Mouse (Mus musculus): ENCODE data around the gene Tsks. TPM values are rescaled to one million over a fixed set of nuclear protein-coding genes. Genes with fewer than 3 reads are reported as not detected.

The Tsks gene
- polyA plus RNA-seq, 1 experiment from 2014 or later = not detected

- WGBS = 1% methylated on average over 40 of the region's 42 CpGs
- no peaks in the 10 kb centered on the region for H3K9me3 ChIP-seq (ENCODE audit: control insufficient read depth, low read length)
- peak within 1 kb of the TSS; percentile 93 for H3K4me3 ChIP-seq (ENCODE audit: low read depth, low read length)
- ATAC-seq (ENCODE audit: insufficient read depth, low FRiP score, low TSS enrichment) (peak; percentile 94), DNase-seq (ENCODE audit: low spot score) (peak; percentile 98)
- peaks cover 8% of the 10 kb centered on the region for H3K4me1 ChIP-seq (ENCODE audit: control insufficient read depth, insufficient read depth, low read length)
- peak within 1 kb of the TSS; percentile 95 for H3K9ac ChIP-seq (ENCODE audit: low read length)
- no peaks in the 10 kb centered on the region for H3K27me3 ChIP-seq (ENCODE audit: control insufficient read depth, insufficient read depth, low read length)
- H3K27ac ChIP-seq (ENCODE audit: low read depth, low read length) = peak within 1 kb of the TSS; percentile 91
- H3K4me2 ChIP-seq (ENCODE audit: low read depth) = peak within 1 kb of the TSS; percentile 59
- peaks cover 11% of the 10 kb centered on the region for H3K36me3 ChIP-seq (ENCODE audit: control insufficient read depth, insufficient read depth, low read length)
Measured at GRCm38 (mm10) chr7:44986192-44986878, 43.3 kb downstream of the Tsks start, which contains the start of gene Prmt1. TSS of gene Prmt1 (minus strand) at chr7:44986568.

GRCm38 (mm10) chr7:44986879-44987718, 44.1 kb downstream of the Tsks start:
- Histone ChIP-seq H3K27me3 (ENCODE audit: control insufficient read depth, insufficient read depth, low read length) (no peaks in the 10 kb centered on the region), H3K4me1 (ENCODE audit: control insufficient read depth, insufficient read depth, low read length) (peaks cover 8% of the 10 kb centered on the region), H3K4me3 (ENCODE audit: low read depth, low read length) (peak overlapping the region; percentile 93), H3K9me3 (ENCODE audit: control insufficient read depth, low read length) (no peaks in the 10 kb centered on the region), H3K36me3 (ENCODE audit: control insufficient read depth, insufficient read depth, low read length) (peaks cover 6% of the 10 kb centered on the region), H3K27ac (ENCODE audit: low read depth, low read length) (peak overlapping the region; percentile 88), H3K4me2 (ENCODE audit: low read depth) (peak overlapping the region; percentile 53), H3K9ac (ENCODE audit: low read length) (peak overlapping the region; percentile 82)
- WGBS = under 1% methylated on average over 29 of the region's 29 CpGs
- peak; percentile 25; the same call in 1 of the 2 replicates for ATAC-seq (ENCODE audit: insufficient read depth, low FRiP score, low TSS enrichment)
- DNase-seq (ENCODE audit: low spot score) = peak; percentile 26

GRCm38 (mm10) chr7:44996672-44997071, 53.7 kb downstream of the Tsks start:
- H3K36me3 ChIP-seq (ENCODE audit: control insufficient read depth, insufficient read depth, low read length) = peaks cover 21% of the 10 kb centered on the region
- H3K4me3 ChIP-seq (ENCODE audit: low read depth, low read length) = peak overlapping the region; percentile 70
- H3K9me3 ChIP-seq (ENCODE audit: control insufficient read depth, low read length) = no peaks in the 10 kb centered on the region
- H3K4me1 ChIP-seq (ENCODE audit: control insufficient read depth, insufficient read depth, low read length) = peaks cover 13% of the 10 kb centered on the region
- H3K4me2 ChIP-seq (ENCODE audit: low read depth) = peak overlapping the region; percentile 88
- no peaks in the 10 kb centered on the region for H3K27me3 ChIP-seq (ENCODE audit: control insufficient read depth, insufficient read depth, low read length)
- 21% methylated on average over 10 of the region's 10 CpGs for WGBS
- no peak overlapping the region for H3K27ac ChIP-seq (ENCODE audit: low read depth, low read length)
- no peak for ATAC-seq (ENCODE audit: insufficient read depth, low FRiP score, low TSS enrichment)
- no peak for DNase-seq (ENCODE audit: low spot score)
- peak overlapping the region; percentile 65 for H3K9ac ChIP-seq (ENCODE audit: low read length)

- peak within 1 kb of the TSS; percentile 65 for H3K9ac ChIP-seq (ENCODE audit: low read length)
- ATAC-seq (ENCODE audit: insufficient read depth, low FRiP score, low TSS enrichment) (peak; percentile 89), DNase-seq (ENCODE audit: low spot score) (peak; percentile 95)
- H3K4me3 ChIP-seq (ENCODE audit: low read depth, low read length) = peak within 1 kb of the TSS; percentile 70
- H3K9me3 ChIP-seq (ENCODE audit: control insufficient read depth, low read length) = no peaks in the 10 kb centered on the region
- peaks cover 13% of the 10 kb centered on the region for H3K4me1 ChIP-seq (ENCODE audit: control insufficient read depth, insufficient read depth, low read length)
- peaks cover 25% of the 10 kb centered on the region for H3K36me3 ChIP-seq (ENCODE audit: control insufficient read depth, insufficient read depth, low read length)
- H3K27me3 ChIP-seq (ENCODE audit: control insufficient read depth, insufficient read depth, low read length) = no peaks in the 10 kb centered on the region
- H3K4me2 ChIP-seq (ENCODE audit: low read depth) = peak within 1 kb of the TSS; percentile 88
- peak within 1 kb of the TSS; percentile 54 for H3K27ac ChIP-seq (ENCODE audit: low read depth, low read length)
- WGBS = under 1% methylated on average over 43 of the region's 43 CpGs
Measured at GRCm38 (mm10) chr7:44997231-44997939, 54.4 kb downstream of the Tsks start, which contains the start of gene Irf3. TSS of gene Irf3 (plus strand) at chr7:44997648.

GRCm38 (mm10) chr7:44997940-44998428, 55.0 kb downstream of the Tsks start:
- peaks cover 26% of the 10 kb centered on the region for H3K36me3 ChIP-seq (ENCODE audit: control insufficient read depth, insufficient read depth, low read length)
- DNase-seq (ENCODE audit: low spot score) (no peak), ATAC-seq (ENCODE audit: insufficient read depth, low FRiP score, low TSS enrichment) (peak; percentile 16; the same call in 1 of the 2 replicates)
- WGBS = 3% methylated on average over 15 of the region's 15 CpGs
- peak overlapping the region; percentile 88 for H3K4me2 ChIP-seq (ENCODE audit: low read depth)
- no peaks in the 10 kb centered on the region for H3K9me3 ChIP-seq (ENCODE audit: control insufficient read depth, low read length)
- H3K4me3 ChIP-seq (ENCODE audit: low read depth, low read length) = peak overlapping the region; percentile 70
- H3K4me1 ChIP-seq (ENCODE audit: control insufficient read depth, insufficient read depth, low read length) = peaks cover 13% of the 10 kb centered on the region
- peak overlapping the region; percentile 54 for H3K27ac ChIP-seq (ENCODE audit: low read depth, low read length)
- peak overlapping the region; percentile 65 for H3K9ac ChIP-seq (ENCODE audit: low read length)
- H3K27me3 ChIP-seq (ENCODE audit: control insufficient read depth, insufficient read depth, low read length) = no peaks in the 10 kb centered on the region

GRCm38 (mm10) chr7:44998501-44998955, 55.5 kb downstream of the Tsks start, which contains the start of gene Bcl2l12:
TSS of gene Bcl2l12 (minus strand) at chr7:44998712.
- DNase-seq (ENCODE audit: low spot score) (peak; percentile 37), ATAC-seq (ENCODE audit: insufficient read depth, low FRiP score, low TSS enrichment) (no peak)
- peak within 1 kb of the TSS; percentile 54 for H3K27ac ChIP-seq (ENCODE audit: low read depth, low read length)
- H3K4me3 ChIP-seq (ENCODE audit: low read depth, low read length) = peak within 1 kb of the TSS; percentile 70
- WGBS = 5% methylated on average over 18 of the region's 18 CpGs
- H3K4me1 ChIP-seq (ENCODE audit: control insufficient read depth, insufficient read depth, low read length) = peaks cover 13% of the 10 kb centered on the region
- no peaks in the 10 kb centered on the region for H3K9me3 ChIP-seq (ENCODE audit: control insufficient read depth, low read length)
- peaks cover 32% of the 10 kb centered on the region for H3K36me3 ChIP-seq (ENCODE audit: control insufficient read depth, insufficient read depth, low read length)
- H3K9ac ChIP-seq (ENCODE audit: low read length) = peak within 1 kb of the TSS; percentile 65
- H3K4me2 ChIP-seq (ENCODE audit: low read depth) = peak within 1 kb of the TSS; percentile 88
- no peaks in the 10 kb centered on the region for H3K27me3 ChIP-seq (ENCODE audit: control insufficient read depth, insufficient read depth, low read length)

- Histone ChIP-seq H3K4me3 (ENCODE audit: low read depth, low read length) (no peak overlapping the region), H3K27ac (ENCODE audit: low read depth, low read length) (no peak overlapping the region), H3K9ac (ENCODE audit: low read length) (no peak overlapping the region), H3K4me1 (ENCODE audit: control insufficient read depth, insufficient read depth, low read length) (peaks cover 13% of the 10 kb centered on the region), H3K9me3 (ENCODE audit: control insufficient read depth, low read length) (no peaks in the 10 kb centered on the region), H3K27me3 (ENCODE audit: control insufficient read depth, insufficient read depth, low read length) (no peaks in the 10 kb centered on the region), H3K4me2 (ENCODE audit: low read depth) (no peak overlapping the region), H3K36me3 (ENCODE audit: control insufficient read depth, insufficient read depth, low read length) (peaks cover 37% of the 10 kb centered on the region)
- 84% methylated on average over 11 of the region's 11 CpGs for WGBS
- DNase-seq (ENCODE audit: low spot score) (no peak), ATAC-seq (ENCODE audit: insufficient read depth, low FRiP score, low TSS enrichment) (no peak)
Measured at GRCm38 (mm10) chr7:44999753-45000152, 56.7 kb downstream of the Tsks start.

GRCm38 (mm10) chr7:45000539-45001114, 57.6 kb downstream of the Tsks start:
- H3K4me2 ChIP-seq (ENCODE audit: low read depth) = no peak overlapping the region
- no peak for ATAC-seq (ENCODE audit: insufficient read depth, low FRiP score, low TSS enrichment)
- no peak overlapping the region for H3K9ac ChIP-seq (ENCODE audit: low read length)
- peaks cover 13% of the 10 kb centered on the region for H3K4me1 ChIP-seq (ENCODE audit: control insufficient read depth, insufficient read depth, low read length)
- no peaks in the 10 kb centered on the region for H3K27me3 ChIP-seq (ENCODE audit: control insufficient read depth, insufficient read depth, low read length)
- H3K27ac ChIP-seq (ENCODE audit: low read depth, low read length) = no peak overlapping the region
- H3K4me3 ChIP-seq (ENCODE audit: low read depth, low read length) = no peak overlapping the region
- peaks cover 42% of the 10 kb centered on the region for H3K36me3 ChIP-seq (ENCODE audit: control insufficient read depth, insufficient read depth, low read length)
- 91% methylated on average over 21 of the region's 21 CpGs for WGBS
- no peak for DNase-seq (ENCODE audit: low spot score)
- no peaks in the 10 kb centered on the region for H3K9me3 ChIP-seq (ENCODE audit: control insufficient read depth, low read length)
